Mouse (Mus musculus) liver, adult 2 months (tissue): ENCODE measurements at regions not wholly inside any gene's neighbourhood (a gene's known extent, or its start where the extent isn't known, plus 50 kb on each side); places are given as distances from the start of the nearest gene placed in this dataset.

ENCODE experiments used
- DNase-seq: peaks from one replicate; pipeline ENCODE4 v3.0.0-alpha.2; 2011; ENCODE audit warnings: low read depth, low spot score; ENCODE audit errors: extremely low read depth
- H3K27ac ChIP-seq: fragments of 200-500 bp; replicated peaks from 2 replicates; pipeline ENCODE4 v1.5.1; 2012; ENCODE audit warnings: low read depth, mild to moderate bottlenecking, control low read depth, inconsistent platforms, low read length; ENCODE audit not compliant: insufficient read depth
- H3K27me3 ChIP-seq: fragments of 200-500 bp; 2 replicates; pipeline ENCODE4 v1.6.1; 2012; ENCODE audit warnings: mild to moderate bottlenecking, moderate library complexity, low read length, inconsistent platforms; ENCODE audit not compliant: control insufficient read depth, insufficient read depth
- H3K36me3 ChIP-seq: fragments of 200-500 bp; 2 replicates; pipeline ENCODE4 v1.6.1; 2012; ENCODE audit warnings: low read length, inconsistent platforms; ENCODE audit not compliant: control insufficient read depth, insufficient read depth
- H3K4me1 ChIP-seq: fragments of 200-500 bp; 2 replicates; pipeline ENCODE4 v1.6.1; 2011; ENCODE audit warnings: low read length; ENCODE audit not compliant: control insufficient read depth, insufficient read depth
- H3K4me3 ChIP-seq: fragments of 200-500 bp; 2 replicates; pipeline ENCODE4 v1.5.1; 2011; ENCODE audit warnings: low read depth, mild to moderate bottlenecking, control low read depth, low read length, moderate library complexity; ENCODE audit not compliant: insufficient read depth
- H3K79me2 ChIP-seq: fragments of 200-500 bp; 2 replicates; pipeline ENCODE4 v1.6.1; 2012; ENCODE audit warnings: inconsistent platforms, mild to moderate bottlenecking, low read length, moderate library complexity; ENCODE audit not compliant: control insufficient read depth, insufficient read depth
- H3K9ac ChIP-seq: fragments of 200-500 bp; 2 replicates; pipeline ENCODE4 v1.6.1; 2012; ENCODE audit warnings: low read depth, mild to moderate bottlenecking, control low read depth, inconsistent platforms, low read length
- CTCF ChIP-seq: fragments of 200-500 bp; IDR thresholded peaks from 2 replicates; pipeline ENCODE4 v1.5.1; 2011; ENCODE audit warnings: low read depth, low read length, control low read depth
- POLR2A ChIP-seq: fragments of 200-500 bp; IDR thresholded peaks from 2 replicates; pipeline ENCODE4 v1.6.1; 2011; ENCODE audit warnings: low read length, control low read depth; ENCODE audit not compliant: insufficient read depth; ENCODE audit errors: extremely low read depth
- WGBS: fragments of 180-500 bp; shearing (Covaris S2); methylation state at CpG from one replicate; pipeline ENCODE4 v1.1.7; 2018; 5-methylcytosine and 5-hydroxymethylcytosine counted together

DNA sequence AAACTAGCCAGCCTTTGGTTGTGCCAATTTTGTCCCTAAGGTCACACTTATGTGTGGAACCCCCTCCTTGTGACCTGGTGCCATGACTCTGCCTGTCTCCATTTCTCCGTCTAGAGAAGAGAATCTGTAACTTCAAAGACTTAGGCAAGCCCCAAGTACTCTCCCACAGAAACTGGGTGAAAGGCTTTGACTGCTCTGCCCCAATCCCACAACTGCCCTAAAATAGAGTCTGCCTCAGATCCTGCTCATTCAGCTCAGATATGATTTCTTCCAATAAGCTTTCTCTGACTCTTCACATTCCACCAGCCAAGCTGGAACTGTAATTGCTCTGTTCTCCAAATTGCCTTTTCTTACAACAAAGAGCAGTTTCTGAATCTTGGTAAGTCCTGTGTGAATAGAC is 107.4 kb upstream of the Bcl6 start:
- Histone ChIP-seq H3K4me1 (peaks cover 7% of the 10 kb centered on the region), H3K36me3 (no peaks in the 10 kb centered on the region), H3K4me3 (no peak overlapping the region), H3K79me2 (no peaks in the 10 kb centered on the region), H3K27ac (no peak overlapping the region), H3K9ac (no peak overlapping the region), H3K27me3 (no peaks in the 10 kb centered on the region)
- WGBS = 91% methylated on average over 1 of the region's 1 CpGs
- no peak for DNase-seq
- TF ChIP-seq CTCF (no peak), POLR2A (no peak)

DNA sequence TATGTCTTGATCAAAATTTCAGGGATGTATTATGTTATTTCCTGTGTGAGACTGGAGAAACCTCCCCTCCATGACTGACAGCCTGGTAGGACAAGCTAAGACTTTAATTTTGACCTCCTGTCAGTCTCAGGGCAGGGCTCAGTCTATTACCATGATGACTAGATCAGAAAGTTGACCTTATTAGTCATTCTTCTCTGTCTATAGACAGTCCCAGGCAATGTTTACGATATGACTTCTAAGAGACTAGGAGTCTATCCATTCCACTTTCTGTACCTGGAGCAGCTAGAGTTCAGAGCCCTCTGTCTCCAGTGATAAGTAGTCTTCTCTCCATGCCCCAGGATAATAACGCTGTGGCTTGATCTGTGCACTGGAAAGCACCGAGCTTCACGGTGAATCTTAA is 107.0 kb upstream of the Bcl6 start:
- no peak for DNase-seq
- Histone ChIP-seq H3K9ac (no peak overlapping the region), H3K79me2 (no peaks in the 10 kb centered on the region), H3K36me3 (no peaks in the 10 kb centered on the region), H3K4me1 (peaks cover 8% of the 10 kb centered on the region), H3K27me3 (no peaks in the 10 kb centered on the region), H3K4me3 (no peak overlapping the region), H3K27ac (no peak overlapping the region)
- no peak for TF ChIP-seq CTCF
- no peak for TF ChIP-seq POLR2A
- WGBS = 90% methylated on average over 4 of the region's 4 CpGs

DNA sequence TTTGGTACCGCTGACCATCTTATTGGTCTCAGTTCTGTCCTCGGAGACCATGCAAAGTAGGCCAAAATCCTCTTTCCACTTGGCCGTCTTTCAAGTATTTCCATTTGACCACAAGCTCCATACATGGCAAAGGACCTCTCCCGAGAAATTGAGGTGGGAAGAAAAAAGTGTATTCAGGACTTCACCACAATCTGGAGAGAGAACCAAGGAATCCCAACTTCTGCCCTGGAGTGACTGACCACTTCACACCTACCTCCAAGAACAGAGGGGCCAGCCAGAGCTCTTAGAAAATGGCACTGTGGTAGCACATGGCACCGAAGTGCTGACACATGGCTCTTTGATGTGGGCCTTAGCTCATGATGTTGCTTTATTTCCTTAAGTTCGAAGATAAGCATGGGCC is 105.9 kb upstream of the Bcl6 start:
- WGBS = 85% methylated on average over 6 of the region's 6 CpGs

DNA sequence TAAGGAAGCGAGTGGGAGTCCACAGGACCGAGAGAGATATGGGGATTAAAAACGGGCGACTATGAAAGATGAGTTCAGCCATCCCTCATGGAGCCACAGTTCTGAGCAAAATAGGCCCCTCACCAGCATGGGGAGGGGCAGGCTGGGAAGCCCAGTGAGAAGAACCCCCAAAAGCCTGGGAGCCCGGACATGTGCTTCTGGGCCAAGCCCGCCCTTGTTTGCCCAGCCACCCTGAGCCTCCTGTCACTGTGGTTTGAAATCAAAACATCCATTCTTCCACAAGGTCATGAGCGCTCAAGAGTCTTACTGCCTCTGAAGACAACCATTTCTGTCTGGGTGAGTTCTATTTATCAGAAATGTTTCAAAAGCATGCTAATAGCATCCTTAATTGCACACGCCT is 105.0 kb upstream of the Bcl6 start:
- 97% methylated on average over 8 of the region's 8 CpGs for WGBS
- peaks cover 9% of the 10 kb centered on the region for H3K4me1 ChIP-seq

More for the DNA sequence above, 105.9 kb upstream of the Bcl6 start:
- H3K4me1 ChIP-seq = peaks cover 9% of the 10 kb centered on the region
- no peak overlapping the region for H3K9ac ChIP-seq
- 0 out of 2 replicates have a peak overlapping the region, but pooled peaks have one; percentile 27 for H3K27ac ChIP-seq
- H3K27me3 ChIP-seq = no peaks in the 10 kb centered on the region
- no peaks in the 10 kb centered on the region for H3K36me3 ChIP-seq
- TF ChIP-seq POLR2A (no peak), CTCF (no peak)
- no peaks in the 10 kb centered on the region for H3K79me2 ChIP-seq
- H3K4me3 ChIP-seq = no peak overlapping the region
- no peak for DNase-seq

DNA sequence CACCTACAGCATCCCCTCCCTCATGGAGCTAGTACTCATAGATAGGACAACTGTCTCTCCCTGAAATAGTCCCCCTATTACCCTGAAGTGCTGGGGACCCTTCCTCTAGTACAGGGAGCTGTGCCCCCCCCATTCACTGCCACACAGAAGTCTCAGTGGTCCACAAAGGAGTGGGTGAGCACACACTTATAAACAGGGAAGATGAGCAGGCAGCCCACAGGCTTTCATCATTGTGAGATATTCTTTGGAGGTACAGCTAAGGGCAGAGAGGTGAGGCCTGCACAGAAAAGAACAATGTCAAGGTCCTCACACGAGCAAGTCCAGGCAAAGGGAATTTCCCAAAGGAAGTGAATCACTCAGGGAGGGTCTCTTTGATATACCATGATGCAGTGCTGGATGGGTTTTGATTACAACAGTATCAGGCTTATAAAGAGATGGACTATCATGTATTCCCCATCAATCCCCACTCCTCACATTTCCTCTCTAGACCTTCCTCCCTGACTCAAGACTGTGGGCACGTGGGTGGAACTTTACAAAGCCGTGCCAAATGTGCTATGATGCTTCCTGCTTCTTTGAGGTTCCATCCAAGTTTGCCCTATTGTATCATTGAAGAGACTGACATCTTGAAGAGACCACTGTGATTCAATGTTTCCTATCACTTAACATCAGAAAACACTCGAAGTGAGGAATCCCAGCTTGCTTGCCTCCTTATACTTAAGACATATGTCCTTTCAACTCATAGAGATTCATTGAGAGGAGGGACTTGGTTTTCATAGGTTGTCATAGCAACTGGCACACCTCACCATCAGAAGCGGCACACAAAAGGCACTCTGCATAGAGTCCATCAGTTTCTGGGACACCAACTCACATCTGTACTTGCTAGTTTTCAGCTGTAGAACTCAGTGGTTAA is 104.2 kb upstream of the Bcl6 start:
- Histone ChIP-seq H3K4me1 (peaks cover 11% of the 10 kb centered on the region), H3K9ac (no peak overlapping the region), H3K27ac (no peak overlapping the region), H3K79me2 (no peaks in the 10 kb centered on the region; the same call in 1 of the 2 replicates), H3K27me3 (no peaks in the 10 kb centered on the region), H3K36me3 (peaks cover 1% of the 10 kb centered on the region; the same call in 1 of the 2 replicates), H3K4me3 (no peak overlapping the region)
- no peak for DNase-seq
- 89% methylated on average over 5 of the region's 5 CpGs for WGBS
- TF ChIP-seq POLR2A (no peak), CTCF (no peak)

More for the DNA sequence above, 105.0 kb upstream of the Bcl6 start:
- TF ChIP-seq POLR2A = no peak
- TF ChIP-seq CTCF = no peak
- Histone ChIP-seq H3K36me3 (no peaks in the 10 kb centered on the region), H3K27me3 (no peaks in the 10 kb centered on the region), H3K9ac (no peak overlapping the region), H3K79me2 (no peaks in the 10 kb centered on the region; the same call in 1 of the 2 replicates), H3K4me3 (no peak overlapping the region), H3K27ac (peak overlapping the region; percentile 10; the same call in 1 of the 2 replicates)
- DNase-seq = no peak

DNA sequence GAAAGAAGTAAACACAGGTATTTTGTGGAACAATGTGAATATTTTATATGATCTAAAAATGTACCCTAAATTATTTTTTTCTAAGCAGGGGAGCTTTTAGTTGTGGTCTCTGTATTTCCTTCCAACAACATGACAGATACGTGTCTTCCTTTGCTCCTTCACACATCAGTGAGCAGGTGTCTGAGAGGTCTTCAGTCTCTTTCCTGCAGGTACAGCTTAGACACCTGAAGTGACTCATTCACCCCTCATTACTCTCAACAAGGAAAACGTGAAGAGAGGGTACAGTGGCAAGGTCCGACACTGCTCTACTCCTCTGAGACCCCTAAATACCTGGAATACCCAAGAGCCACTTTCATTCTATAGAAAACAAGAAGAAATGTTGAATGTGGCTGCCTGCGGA is 103.5 kb upstream of the Bcl6 start:
- TF ChIP-seq POLR2A (no peak), CTCF (no peak)

More for the DNA sequence above, 103.5 kb upstream of the Bcl6 start:
- Histone ChIP-seq H3K9ac (no peak overlapping the region), H3K27me3 (no peaks in the 10 kb centered on the region), H3K4me1 (peaks cover 11% of the 10 kb centered on the region), H3K79me2 (peaks cover 3% of the 10 kb centered on the region; the same call in 1 of the 2 replicates), H3K36me3 (peaks cover 4% of the 10 kb centered on the region; the same call in 1 of the 2 replicates), H3K4me3 (no peak overlapping the region), H3K27ac (no peak overlapping the region)
- no peak for DNase-seq
- 94% methylated on average over 4 of the region's 4 CpGs for WGBS
